Mouse (Mus musculus): ENCODE data around the gene Nenf. TPM values are rescaled to one million over a fixed set of nuclear protein-coding genes. Genes with fewer than 3 reads are reported as not detected.

Gene Nenf
- polyA plus RNA-seq, 1 experiment from 2014 or later = 126 TPM

- DNase-seq (ENCODE audit: low spot score) (no peak), ATAC-seq (replicated peaks; ENCODE audit: low FRiP score, low TSS enrichment, low read depth) (no peak)
- Histone ChIP-seq H3K4me3 (ENCODE audit: low read depth, low read length) (no peak overlapping the region), H3K4me2 (ENCODE audit: low read length) (0 out of 2 replicates have a peak overlapping the region, but pooled peaks have one; percentile 14), H3K36me3 (ENCODE audit: control insufficient read depth, insufficient read depth, low read length) (no peaks in the 10 kb centered on the region), H3K27ac (ENCODE audit: low read depth) (no peak overlapping the region), H3K4me1 (replicated peaks; ENCODE audit: control insufficient read depth, insufficient read depth, low read length) (no peaks in the 10 kb centered on the region), H3K9me3 (ENCODE audit: control insufficient read depth, low read length) (no peaks in the 10 kb centered on the region), H3K27me3 (replicated peaks; ENCODE audit: control insufficient read depth, insufficient read depth, low read length) (no peaks in the 10 kb centered on the region), H3K9ac (ENCODE audit: low read length) (no peak overlapping the region)
- WGBS = 33% methylated on average over 7 of the region's 7 CpGs
These were observed 58.9 kb downstream of the Nenf start for GRCm38 (mm10) chr1:191259121-191259520.

GRCm38 (mm10) chr1:191258521-191258920 is 59.5 kb downstream of the Nenf start:
- WGBS = 49% methylated on average over 3 of the region's 3 CpGs
- no peaks in the 10 kb centered on the region for H3K4me1 ChIP-seq (replicated peaks; ENCODE audit: control insufficient read depth, insufficient read depth, low read length)
- H3K27me3 ChIP-seq (replicated peaks; ENCODE audit: control insufficient read depth, insufficient read depth, low read length) = no peaks in the 10 kb centered on the region
- H3K36me3 ChIP-seq (ENCODE audit: control insufficient read depth, insufficient read depth, low read length) = no peaks in the 10 kb centered on the region
- DNase-seq (ENCODE audit: low spot score) (no peak), ATAC-seq (replicated peaks; ENCODE audit: low FRiP score, low TSS enrichment, low read depth) (no peak)
- no peak overlapping the region for H3K4me2 ChIP-seq (ENCODE audit: low read length)
- H3K9ac ChIP-seq (ENCODE audit: low read length) = no peak overlapping the region
- no peak overlapping the region for H3K27ac ChIP-seq (ENCODE audit: low read depth)
- H3K9me3 ChIP-seq (ENCODE audit: control insufficient read depth, low read length) = no peaks in the 10 kb centered on the region
- no peak overlapping the region for H3K4me3 ChIP-seq (ENCODE audit: low read depth, low read length)

DNA sequence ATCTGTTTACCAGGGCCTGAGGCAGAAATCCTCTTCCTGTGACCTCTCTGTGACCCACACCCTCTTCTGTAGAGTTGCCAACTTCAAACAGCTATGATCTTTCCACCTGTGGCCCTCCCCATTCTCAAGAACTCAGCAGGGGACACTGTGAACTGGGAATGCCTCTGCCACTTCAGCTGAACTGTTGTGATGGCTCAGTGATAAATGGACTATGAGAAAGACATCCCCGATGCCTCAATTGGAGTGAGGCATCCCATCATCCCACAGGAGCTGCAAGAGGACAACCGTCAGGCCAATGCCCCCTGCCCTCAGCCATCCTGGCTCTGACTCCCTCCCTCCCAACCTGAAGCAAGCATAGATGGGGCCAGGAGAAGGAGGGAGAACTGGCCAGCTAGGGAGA is 60.0 kb downstream of the Nenf start:
- no peak for ATAC-seq (replicated peaks; ENCODE audit: low FRiP score, low TSS enrichment, low read depth)
- H3K4me3 ChIP-seq (ENCODE audit: low read depth, low read length) = no peak overlapping the region
- H3K27me3 ChIP-seq (replicated peaks; ENCODE audit: control insufficient read depth, insufficient read depth, low read length) = no peaks in the 10 kb centered on the region
- DNase-seq (ENCODE audit: low spot score) = no peak
- no peak overlapping the region for H3K27ac ChIP-seq (ENCODE audit: low read depth)
- H3K36me3 ChIP-seq (ENCODE audit: control insufficient read depth, insufficient read depth, low read length) = no peaks in the 10 kb centered on the region
- no peaks in the 10 kb centered on the region for H3K4me1 ChIP-seq (replicated peaks; ENCODE audit: control insufficient read depth, insufficient read depth, low read length)
- H3K4me2 ChIP-seq (ENCODE audit: low read length) = no peak overlapping the region
- H3K9me3 ChIP-seq (ENCODE audit: control insufficient read depth, low read length) = no peaks in the 10 kb centered on the region
- WGBS = 46% methylated on average over 2 of the region's 2 CpGs
- no peak overlapping the region for H3K9ac ChIP-seq (ENCODE audit: low read length)

DNA sequence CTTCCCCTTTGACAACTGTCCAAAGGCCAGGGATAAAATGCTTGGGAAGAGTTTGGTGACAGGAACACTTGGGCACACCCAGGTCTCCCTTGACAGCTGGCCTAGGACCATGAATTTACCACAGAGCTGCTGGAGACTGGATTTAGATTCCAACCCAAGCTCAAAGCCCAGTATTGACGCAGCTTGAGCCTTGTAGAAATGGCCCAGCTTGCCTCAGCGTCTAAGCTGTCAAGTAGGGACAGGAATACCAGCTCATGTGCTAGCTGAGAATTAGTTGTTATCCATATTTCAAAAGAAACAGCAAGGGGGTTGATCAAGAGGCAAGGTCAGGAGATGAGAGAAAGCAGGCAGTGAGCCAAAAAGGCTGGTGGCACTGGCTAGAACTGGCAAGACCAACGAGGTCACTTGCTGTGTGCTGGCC is 60.6 kb downstream of the Nenf start:
- DNase-seq (ENCODE audit: low spot score) (no peak), ATAC-seq (replicated peaks; ENCODE audit: low FRiP score, low TSS enrichment, low read depth) (no peak)
- H3K9me3 ChIP-seq (ENCODE audit: control insufficient read depth, low read length) = no peaks in the 10 kb centered on the region
- no peak overlapping the region for H3K27ac ChIP-seq (ENCODE audit: low read depth)
- no peak overlapping the region for H3K4me3 ChIP-seq (ENCODE audit: low read depth, low read length)
- H3K36me3 ChIP-seq (ENCODE audit: control insufficient read depth, insufficient read depth, low read length) = no peaks in the 10 kb centered on the region
- H3K4me1 ChIP-seq (replicated peaks; ENCODE audit: control insufficient read depth, insufficient read depth, low read length) = no peaks in the 10 kb centered on the region
- no peak overlapping the region for H3K9ac ChIP-seq (ENCODE audit: low read length)
- H3K27me3 ChIP-seq (replicated peaks; ENCODE audit: control insufficient read depth, insufficient read depth, low read length) = no peaks in the 10 kb centered on the region
- H3K4me2 ChIP-seq (ENCODE audit: low read length) = no peak overlapping the region
- WGBS = 84% methylated on average over 3 of the region's 3 CpGs

Other genes starting within 250 kb of the Nenf start
- gene Batf3, start 220.3 kb downstream of the Nenf start, polyA plus RNA-seq (2014; fragmentation: Nextera tagmentation; extraction: Ambion mirVana) = 10.7 and 12.5 TPM in 2 replicates
- gene Fam71a, start 153.4 kb downstream of the Nenf start, polyA plus RNA-seq (2014; fragmentation: Nextera tagmentation; extraction: Ambion mirVana) = not detected in 2 replicates
- 4.4 and 4.9 TPM in 2 replicates for gene Atf3, start 100.2 kb downstream of the Nenf start, polyA plus RNA-seq (2014; fragmentation: Nextera tagmentation; extraction: Ambion mirVana)
- gene Tmem206, start 7.7 kb upstream of the Nenf start, polyA plus RNA-seq (2014; fragmentation: Nextera tagmentation; extraction: Ambion mirVana) = 21.0 and 21.9 TPM in 2 replicates
- 25.2 and 27.1 TPM in 2 replicates for gene Ppp2r5a, start 85.1 kb upstream of the Nenf start, polyA plus RNA-seq (2014; fragmentation: Nextera tagmentation; extraction: Ambion mirVana)

All from intestine, embryonic 14.5 days (tissue).